Mouse (Mus musculus) kidney, postnatal 0 days (tissue): ENCODE measurements around the gene Ctnnd2. TPM values are rescaled to one million over a fixed set of nuclear protein-coding genes. Genes with fewer than 3 reads are reported as not detected.

Experiments
- ATAC-seq: fragments of 200-750 bp; cut with Nextera tagmentation; replicated peaks from 2 replicates; pipeline ENCODE4 v1.8.0; 2017; ENCODE audit warnings: low read depth, moderate number of reproducible peaks, moderate TSS enrichment, moderate library complexity; ENCODE audit not compliant: low FRiP score
- DNase-seq: peaks from one replicate; pipeline ENCODE4 v3.0.0-alpha.2; 2016; ENCODE audit warnings: low spot score
- H3K27ac ChIP-seq: fragments of 300-500 bp; sonication (generic); 2 replicates; pipeline ENCODE4 v1.5.1; 2014; ENCODE audit warnings: mild to moderate bottlenecking
- H3K27me3 ChIP-seq: fragments of 300-500 bp; sonication (generic); 2 replicates; pipeline ENCODE4 v1.6.1; 2014; ENCODE audit warnings: low read length, mixed read lengths; ENCODE audit not compliant: insufficient read depth
- H3K36me3 ChIP-seq: fragments of 300-500 bp; sonication (generic); 2 replicates; pipeline ENCODE4 v1.6.1; 2014; ENCODE audit warnings: low read length, mixed read lengths; ENCODE audit not compliant: insufficient read depth
- H3K4me1 ChIP-seq: fragments of 300-500 bp; sonication (generic); replicated peaks from 2 replicates; pipeline ENCODE4 v1.6.1; 2014; ENCODE audit warnings: antibody characterized with exemption, low read length, mixed read lengths; ENCODE audit not compliant: insufficient read depth
- H3K4me2 ChIP-seq: fragments of 300-500 bp; sonication (generic); 2 replicates; pipeline ENCODE4 v1.6.1; 2014; ENCODE audit warnings: mild to moderate bottlenecking, low read length, moderate library complexity, mixed read lengths
- H3K4me3 ChIP-seq: fragments of 300-500 bp; sonication (generic); replicated peaks from 2 replicates; pipeline ENCODE4 v1.5.1; 2014; ENCODE audit warnings: low read depth, low read length
- H3K9ac ChIP-seq: fragments of 300-500 bp; sonication (generic); 2 replicates; pipeline ENCODE4 v1.6.1; 2014; ENCODE audit warnings: low read depth, low read length
- H3K9me3 ChIP-seq: fragments of 300-500 bp; sonication (generic); replicated peaks from 2 replicates; pipeline ENCODE4 v1.6.1; 2016; ENCODE audit warnings: low read length, inconsistent platforms, mixed read lengths
- CTCF ChIP-seq: IDR thresholded peaks from 2 replicates; pipeline ENCODE4 v1.5.1; 2016; ENCODE audit warnings: antibody characterized with exemption, low read depth, mild to moderate bottlenecking, moderate library complexity
- WGBS: fragments of 180-500 bp; shearing (Covaris S2); extraction: QIAGEN DNeasy Blood & Tissue Kit; methylation state at CpG from one replicate; pipeline ENCODE4 v1.1.7; 2014; 5-methylcytosine and 5-hydroxymethylcytosine counted together
- polyA plus RNA-seq: library from polyadenylated mRNA; unstranded; fragments of >200 nt; fragmentation: Nextera tagmentation; extraction: Ambion mirVana; gene quantifications from 2 replicates; pipeline ENCODE4 v1.2.1, GENCODE M21; 2015

The Ctnnd2 gene
- polyA plus RNA-seq, 1 experiment from 2014 or later: 2.8 TPM

- Histone ChIP-seq H3K9me3 (no peaks in the 10 kb centered on the region), H3K27ac (no peak overlapping the region), H3K4me1 (no peaks in the 10 kb centered on the region), H3K4me3 (no peak overlapping the region), H3K9ac (no peak overlapping the region), H3K27me3 (no peaks in the 10 kb centered on the region), H3K4me2 (no peak overlapping the region), H3K36me3 (no peaks in the 10 kb centered on the region)
- no peak for ATAC-seq
- 76% methylated on average over 2 of the region's 2 CpGs for WGBS
- DNase-seq: no peak
- no peak for TF ChIP-seq CTCF
These were observed 150.2 kb downstream of the Ctnnd2 start for GRCm38 (mm10) chr15:30322543-30322942.

- 74% methylated on average over 2 of the region's 2 CpGs for WGBS
- Histone ChIP-seq H3K4me1 (no peaks in the 10 kb centered on the region), H3K36me3 (no peaks in the 10 kb centered on the region), H3K9ac (no peak overlapping the region), H3K27ac (no peak overlapping the region), H3K27me3 (no peaks in the 10 kb centered on the region), H3K9me3 (no peaks in the 10 kb centered on the region), H3K4me3 (no peak overlapping the region), H3K4me2 (no peak overlapping the region)
- TF ChIP-seq CTCF: no peak
- DNase-seq (no peak), ATAC-seq (no peak)
These were observed 161.2 kb downstream of the Ctnnd2 start for GRCm38 (mm10) chr15:30333336-30334310.

- Histone ChIP-seq H3K36me3 (no peaks in the 10 kb centered on the region), H3K27me3 (no peaks in the 10 kb centered on the region), H3K4me2 (no peak overlapping the region), H3K27ac (no peak overlapping the region), H3K4me1 (no peaks in the 10 kb centered on the region), H3K4me3 (no peak overlapping the region), H3K9me3 (no peaks in the 10 kb centered on the region), H3K9ac (no peak overlapping the region)
- ATAC-seq: 0 out of 2 replicates have a peak, but pooled peaks have one; percentile 29
- peak; percentile 5 for DNase-seq
- 32% methylated on average over 6 of the region's 6 CpGs for WGBS
- TF ChIP-seq CTCF: no peak
These were observed 166.3 kb downstream of the Ctnnd2 start for GRCm38 (mm10) chr15:30338585-30339197.

- DNase-seq (no peak), ATAC-seq (no peak)
- Histone ChIP-seq H3K27ac (no peak overlapping the region), H3K4me1 (no peaks in the 10 kb centered on the region), H3K4me2 (no peak overlapping the region), H3K27me3 (no peaks in the 10 kb centered on the region), H3K36me3 (no peaks in the 10 kb centered on the region), H3K4me3 (no peak overlapping the region), H3K9me3 (no peaks in the 10 kb centered on the region), H3K9ac (no peak overlapping the region)
- 87% methylated on average over 5 of the region's 5 CpGs for WGBS
- TF ChIP-seq CTCF: no peak
These were observed 173.4 kb downstream of the Ctnnd2 start for GRCm38 (mm10) chr15:30345754-30346153.

GRCm38 (mm10) chr15:30364491-30364890 lies 192.1 kb downstream of the Ctnnd2 start:
- WGBS: 79% methylated on average over 1 of the region's 1 CpGs
- ATAC-seq (no peak), DNase-seq (no peak)
- H3K27ac ChIP-seq: no peak overlapping the region
- no peaks in the 10 kb centered on the region for H3K9me3 ChIP-seq
- H3K36me3 ChIP-seq: no peaks in the 10 kb centered on the region
- H3K4me2 ChIP-seq: no peak overlapping the region
- no peak overlapping the region for H3K4me3 ChIP-seq
- no peaks in the 10 kb centered on the region for H3K4me1 ChIP-seq
- no peaks in the 10 kb centered on the region for H3K27me3 ChIP-seq
- TF ChIP-seq CTCF: no peak
- no peak overlapping the region for H3K9ac ChIP-seq

- Histone ChIP-seq H3K4me1 (no peaks in the 10 kb centered on the region), H3K27me3 (no peaks in the 10 kb centered on the region), H3K9ac (no peak overlapping the region), H3K36me3 (no peaks in the 10 kb centered on the region), H3K27ac (no peak overlapping the region), H3K9me3 (no peaks in the 10 kb centered on the region), H3K4me3 (no peak overlapping the region), H3K4me2 (no peak overlapping the region)
- DNase-seq: no peak
- TF ChIP-seq CTCF: no peak
- 52% methylated on average over 7 of the region's 7 CpGs for WGBS
- ATAC-seq: no peak
These were observed 197.6 kb downstream of the Ctnnd2 start for GRCm38 (mm10) chr15:30369997-30370396.
